Mouse (Mus musculus) neural tube, embryonic 14.5 days (tissue): ENCODE data around the gene Zfp541. TPM values are rescaled to one million over a fixed set of nuclear protein-coding genes. Genes with fewer than 3 reads are reported as not detected.

ENCODE experiments used
- ATAC-seq: fragments of 200-750 bp; cut with Nextera tagmentation; 2 replicates; pipeline ENCODE4 v1.8.0; 2017; ENCODE audit warnings: low read depth, mild to moderate bottlenecking, moderate TSS enrichment, moderate library complexity
- H3K27ac ChIP-seq: fragments of 300-500 bp; sonication (generic); 2 replicates; pipeline ENCODE4 v1.5.1; 2014; ENCODE audit warnings: low read depth, mild to moderate bottlenecking, control low read depth, low read length, moderate library complexity, mixed read lengths
- H3K27me3 ChIP-seq: fragments of 300-500 bp; sonication (generic); 2 replicates; pipeline ENCODE4 v1.6.1; 2014; ENCODE audit warnings: low read length; ENCODE audit not compliant: control insufficient read depth, insufficient read depth
- H3K36me3 ChIP-seq: fragments of 300-500 bp; sonication (generic); 2 replicates; pipeline ENCODE4 v1.6.1; 2014; ENCODE audit warnings: low read length, mixed read lengths; ENCODE audit not compliant: control insufficient read depth, insufficient read depth
- H3K4me1 ChIP-seq: fragments of 300-500 bp; sonication (generic); 2 replicates; pipeline ENCODE4 v1.6.1; 2014; ENCODE audit warnings: low read length; ENCODE audit not compliant: control insufficient read depth, insufficient read depth
- H3K4me2 ChIP-seq: fragments of 300-500 bp; sonication (generic); 2 replicates; pipeline ENCODE4 v1.6.1; 2014; ENCODE audit warnings: mild to moderate bottlenecking, low read depth, low read length, control low read depth
- H3K4me3 ChIP-seq: fragments of 300-500 bp; sonication (generic); 2 replicates; pipeline ENCODE4 v1.5.1; 2014; ENCODE audit warnings: low read depth, low read length, control low read depth, mixed read lengths
- H3K9ac ChIP-seq: fragments of 300-500 bp; sonication (generic); replicated peaks from 2 replicates; pipeline ENCODE4 v1.6.1; 2014; ENCODE audit warnings: low read depth, mild to moderate bottlenecking, control low read depth, low read length, mixed read lengths
- H3K9me3 ChIP-seq: fragments of 300-500 bp; sonication (generic); 2 replicates; pipeline ENCODE4 v1.6.1; 2016; ENCODE audit warnings: low read length; ENCODE audit not compliant: control insufficient read depth
- WGBS: fragments of 180-500 bp; shearing (Covaris S2); extraction: QIAGEN DNeasy Blood & Tissue Kit; methylation state at CpG from one replicate; pipeline ENCODE4 v1.1.7; 2014; 5-methylcytosine and 5-hydroxymethylcytosine counted together
- polyA plus RNA-seq: library from polyadenylated mRNA; unstranded; fragments of >200 nt; fragmentation: Nextera tagmentation; extraction: Ambion mirVana; gene quantifications from 2 replicates; pipeline ENCODE4 v1.2.1, GENCODE M21; 2014

The Zfp541 gene
- polyA plus RNA-seq, 1 experiment from 2014 or later, result 0.07 TPM

- H3K27ac ChIP-seq, result no peak overlapping the region
- H3K4me2 ChIP-seq, result no peak overlapping the region
- no peak overlapping the region for H3K9ac ChIP-seq
- WGBS, result 86% methylated on average over 9 of the region's 9 CpGs
- no peaks in the 10 kb centered on the region for H3K27me3 ChIP-seq
- H3K9me3 ChIP-seq, result no peaks in the 10 kb centered on the region
- no peak overlapping the region for H3K4me3 ChIP-seq
- no peak for ATAC-seq
- peaks cover 11% of the 10 kb centered on the region for H3K4me1 ChIP-seq
- peaks cover 3% of the 10 kb centered on the region for H3K36me3 ChIP-seq
Measured at GRCm38 (mm10) chr7:16125829-16126228, 64.2 kb downstream of the Zfp541 start.

GRCm38 (mm10) chr7:16128344-16128743, 66.7 kb downstream of the Zfp541 start:
- no peak for ATAC-seq

GRCm38 (mm10) chr7:16128899-16129298, 67.3 kb downstream of the Zfp541 start:
- peak overlapping the region; percentile 74; the same call in 1 of the 2 replicates for H3K27ac ChIP-seq
- H3K9me3 ChIP-seq, result no peaks in the 10 kb centered on the region
- H3K36me3 ChIP-seq, result peaks cover 3% of the 10 kb centered on the region
- H3K27me3 ChIP-seq, result no peaks in the 10 kb centered on the region
- H3K4me1 ChIP-seq, result peaks cover 30% of the 10 kb centered on the region
- H3K9ac ChIP-seq, result peak overlapping the region; percentile 73
- H3K4me2 ChIP-seq, result peak overlapping the region; percentile 67
- peak overlapping the region; percentile 63 for H3K4me3 ChIP-seq
- WGBS, result 68% methylated on average over 5 of the region's 5 CpGs
- no peak for ATAC-seq

More at GRCm38 (mm10) chr7:16128344-16128743, 66.7 kb downstream of the Zfp541 start:
- H3K27ac ChIP-seq, result no peak overlapping the region
- H3K9ac ChIP-seq, result no peak overlapping the region
- H3K4me3 ChIP-seq, result no peak overlapping the region
- H3K36me3 ChIP-seq, result peaks cover 3% of the 10 kb centered on the region
- WGBS, result 77% methylated on average over 6 of the region's 6 CpGs
- no peaks in the 10 kb centered on the region for H3K27me3 ChIP-seq
- H3K4me1 ChIP-seq, result peaks cover 28% of the 10 kb centered on the region
- H3K4me2 ChIP-seq, result no peak overlapping the region
- no peaks in the 10 kb centered on the region for H3K9me3 ChIP-seq

GRCm38 (mm10) chr7:16129421-16129845, 67.8 kb downstream of the Zfp541 start, which contains the start of gene Slc8a2:
TSS of gene Slc8a2 (plus strand) at chr7:16129826.
- H3K9ac ChIP-seq, result peak within 1 kb of the TSS; percentile 73
- peak within 1 kb of the TSS; percentile 63 for H3K4me3 ChIP-seq
- peak within 1 kb of the TSS; percentile 67 for H3K4me2 ChIP-seq
- H3K36me3 ChIP-seq, result peaks cover 3% of the 10 kb centered on the region
- peak; percentile 84 for ATAC-seq
- H3K9me3 ChIP-seq, result no peaks in the 10 kb centered on the region
- under 1% methylated on average over 12 of the region's 12 CpGs for WGBS
- H3K4me1 ChIP-seq, result peaks cover 35% of the 10 kb centered on the region
- H3K27me3 ChIP-seq, result no peaks in the 10 kb centered on the region
- H3K27ac ChIP-seq, result peak within 1 kb of the TSS; percentile 74

- Histone ChIP-seq H3K9ac (peak overlapping the region; percentile 73), H3K27ac (peak overlapping the region; percentile 74), H3K9me3 (no peaks in the 10 kb centered on the region), H3K27me3 (no peaks in the 10 kb centered on the region), H3K4me1 (peaks cover 38% of the 10 kb centered on the region), H3K4me3 (peak overlapping the region; percentile 63), H3K4me2 (peak overlapping the region; percentile 67), H3K36me3 (no peaks in the 10 kb centered on the region; the same call in 1 of the 2 replicates)
- ATAC-seq, result peak; percentile 79
- under 1% methylated on average over 31 of the region's 38 CpGs for WGBS
Measured at GRCm38 (mm10) chr7:16129846-16130691, 68.5 kb downstream of the Zfp541 start.

- 35% methylated on average over 13 of the region's 13 CpGs for WGBS
- Histone ChIP-seq H3K27me3 (no peaks in the 10 kb centered on the region), H3K9ac (peak overlapping the region; percentile 73), H3K4me2 (peak overlapping the region; percentile 67), H3K4me1 (peaks cover 38% of the 10 kb centered on the region), H3K4me3 (peak overlapping the region; percentile 63), H3K36me3 (no peaks in the 10 kb centered on the region; the same call in 1 of the 2 replicates), H3K9me3 (no peaks in the 10 kb centered on the region), H3K27ac (peak overlapping the region; percentile 56; the same call in 1 of the 2 replicates)
- ATAC-seq, result no peak
Measured at GRCm38 (mm10) chr7:16130956-16131634, 69.5 kb downstream of the Zfp541 start.

- no peak for ATAC-seq
- H3K27ac ChIP-seq, result 0 out of 2 replicates have a peak overlapping the region, but pooled peaks have one; percentile 16
- WGBS, result 11% methylated on average over 7 of the region's 7 CpGs
- H3K4me1 ChIP-seq, result peaks cover 38% of the 10 kb centered on the region
- no peak overlapping the region for H3K4me3 ChIP-seq
- H3K4me2 ChIP-seq, result peak overlapping the region; percentile 67
- H3K9me3 ChIP-seq, result no peaks in the 10 kb centered on the region
- H3K27me3 ChIP-seq, result no peaks in the 10 kb centered on the region
- H3K9ac ChIP-seq, result no peak overlapping the region
- no peaks in the 10 kb centered on the region; the same call in 1 of the 2 replicates for H3K36me3 ChIP-seq
Measured at GRCm38 (mm10) chr7:16132161-16132581, 70.6 kb downstream of the Zfp541 start.

- peaks cover 38% of the 10 kb centered on the region for H3K4me1 ChIP-seq
- no peak for ATAC-seq
- H3K36me3 ChIP-seq, result no peaks in the 10 kb centered on the region
- no peak overlapping the region for H3K27ac ChIP-seq
- no peak overlapping the region for H3K4me2 ChIP-seq
- no peak overlapping the region for H3K4me3 ChIP-seq
- H3K27me3 ChIP-seq, result no peaks in the 10 kb centered on the region
- 69% methylated on average over 3 of the region's 3 CpGs for WGBS
- no peaks in the 10 kb centered on the region for H3K9me3 ChIP-seq
- H3K9ac ChIP-seq, result no peak overlapping the region
Measured at GRCm38 (mm10) chr7:16132926-16133325, 71.3 kb downstream of the Zfp541 start.
